Mouse (Mus musculus) intestine, embryonic 14.5 days (tissue): ENCODE data around the gene Cdr2l. TPM values are rescaled to one million over a fixed set of nuclear protein-coding genes. Genes with fewer than 3 reads are reported as not detected.

Source experiments
- ATAC-seq: fragments of 200-750 bp; cut with Nextera tagmentation; replicated peaks from 2 replicates; pipeline ENCODE4 v1.8.0; 2017; ENCODE audit warnings: low read depth, moderate number of reproducible peaks, moderate TSS enrichment, moderate library complexity; ENCODE audit not compliant: low FRiP score, low TSS enrichment
- DNase-seq: peaks from one replicate; pipeline ENCODE4 v3.0.0-alpha.2; 2018; ENCODE audit warnings: low spot score
- H3K27ac ChIP-seq: fragments of 300-500 bp; sonication (generic); 2 replicates; pipeline ENCODE4 v1.5.1; 2014; ENCODE audit warnings: low read depth, mild to moderate bottlenecking, control low read depth
- H3K27me3 ChIP-seq: fragments of 300-500 bp; sonication (generic); replicated peaks from 2 replicates; pipeline ENCODE4 v1.6.1; 2014; ENCODE audit warnings: low read length, control low read depth; ENCODE audit not compliant: control insufficient read depth, insufficient read depth
- H3K36me3 ChIP-seq: fragments of 300-500 bp; sonication (generic); 2 replicates; pipeline ENCODE4 v1.6.1; 2014; ENCODE audit warnings: low read length, control low read depth; ENCODE audit not compliant: control insufficient read depth, insufficient read depth
- H3K4me1 ChIP-seq: fragments of 300-500 bp; sonication (generic); replicated peaks from 2 replicates; pipeline ENCODE4 v1.6.1; 2014; ENCODE audit warnings: low read length, control low read depth, mixed read lengths; ENCODE audit not compliant: control insufficient read depth, insufficient read depth
- H3K4me2 ChIP-seq: fragments of 300-500 bp; sonication (generic); 2 replicates; pipeline ENCODE4 v1.6.1; 2014; ENCODE audit warnings: low read length
- H3K4me3 ChIP-seq: fragments of 300-500 bp; sonication (generic); 2 replicates; pipeline ENCODE4 v1.5.1; 2014; ENCODE audit warnings: low read depth, low read length, control low read depth, mixed read lengths
- H3K9ac ChIP-seq: fragments of 300-500 bp; sonication (generic); 2 replicates; pipeline ENCODE4 v1.6.1; 2014; ENCODE audit warnings: mild to moderate bottlenecking, low read length
- H3K9me3 ChIP-seq: fragments of 300-500 bp; sonication (generic); 2 replicates; pipeline ENCODE4 v1.6.1; 2016; ENCODE audit warnings: low read length, control low read depth; ENCODE audit not compliant: control insufficient read depth
- WGBS: fragments of 180-500 bp; shearing (Covaris S2); extraction: QIAGEN DNeasy Blood & Tissue Kit; methylation state at CpG from one replicate; pipeline ENCODE4 v1.1.7; 2014; 5-methylcytosine and 5-hydroxymethylcytosine counted together
- polyA plus RNA-seq: library from polyadenylated mRNA; unstranded; fragments of >200 nt; fragmentation: Nextera tagmentation; extraction: Ambion mirVana; gene quantifications from 2 replicates; pipeline ENCODE4 v1.2.1, GENCODE M21; 2014

Cdr2l gene
- polyA plus RNA-seq, 1 experiment from 2014 or later, result 10.6 TPM

GRCm38 (mm10) chr11:115344967-115345366 is 36.7 kb upstream of the Cdr2l start:
- ATAC-seq (no peak), DNase-seq (no peak)
- peaks cover 22% of the 10 kb centered on the region; the same call in 1 of the 2 replicates for H3K4me1 ChIP-seq

GRCm38 (mm10) chr11:115345515-115345914 is 36.2 kb upstream of the Cdr2l start:
- H3K27ac ChIP-seq, result no peak overlapping the region
- H3K4me1 ChIP-seq, result peaks cover 22% of the 10 kb centered on the region; the same call in 1 of the 2 replicates
- no peak overlapping the region for H3K4me3 ChIP-seq
- no peak overlapping the region for H3K4me2 ChIP-seq
- DNase-seq (no peak), ATAC-seq (no peak)
- peaks cover 5% of the 10 kb centered on the region; the same call in 1 of the 2 replicates for H3K27me3 ChIP-seq
- no peaks in the 10 kb centered on the region for H3K9me3 ChIP-seq
- H3K9ac ChIP-seq, result no peak overlapping the region
- 10% methylated on average over 7 of the region's 7 CpGs for WGBS
- no peaks in the 10 kb centered on the region for H3K36me3 ChIP-seq

More at GRCm38 (mm10) chr11:115344967-115345366, 36.7 kb upstream of the Cdr2l start:
- Histone ChIP-seq H3K9ac (no peak overlapping the region), H3K27ac (no peak overlapping the region), H3K36me3 (no peaks in the 10 kb centered on the region), H3K4me3 (no peak overlapping the region), H3K9me3 (no peaks in the 10 kb centered on the region), H3K27me3 (peaks cover 5% of the 10 kb centered on the region; the same call in 1 of the 2 replicates), H3K4me2 (no peak overlapping the region)
- WGBS, result 10% methylated on average over 12 of the region's 12 CpGs

- WGBS, result 42% methylated on average over 17 of the region's 17 CpGs
- H3K4me3 ChIP-seq, result no peak overlapping the region
- no peak overlapping the region for H3K27ac ChIP-seq
- ATAC-seq (0 out of 2 replicates have a peak, but pooled peaks have one; percentile 4), DNase-seq (no peak)
- H3K9me3 ChIP-seq, result no peaks in the 10 kb centered on the region
- peaks cover 5% of the 10 kb centered on the region; the same call in 1 of the 2 replicates for H3K27me3 ChIP-seq
- H3K36me3 ChIP-seq, result no peaks in the 10 kb centered on the region
- H3K4me2 ChIP-seq, result no peak overlapping the region
- H3K4me1 ChIP-seq, result peaks cover 22% of the 10 kb centered on the region; the same call in 1 of the 2 replicates
- no peak overlapping the region for H3K9ac ChIP-seq
Measured at GRCm38 (mm10) chr11:115348681-115349248, 33.0 kb upstream of the Cdr2l start.

- 18% methylated on average over 4 of the region's 4 CpGs for WGBS
- Histone ChIP-seq H3K27ac (no peak overlapping the region), H3K36me3 (no peaks in the 10 kb centered on the region), H3K9ac (no peak overlapping the region), H3K9me3 (no peaks in the 10 kb centered on the region), H3K4me1 (peaks cover 22% of the 10 kb centered on the region; the same call in 1 of the 2 replicates), H3K4me3 (no peak overlapping the region), H3K4me2 (no peak overlapping the region), H3K27me3 (no peaks in the 10 kb centered on the region)
- DNase-seq (no peak), ATAC-seq (no peak)
Measured at GRCm38 (mm10) chr11:115349976-115350375, 31.7 kb upstream of the Cdr2l start.

GRCm38 (mm10) chr11:115353375-115353774 is 28.3 kb upstream of the Cdr2l start:
- WGBS, result 89% methylated on average over 5 of the region's 5 CpGs
- no peak overlapping the region for H3K27ac ChIP-seq

GRCm38 (mm10) chr11:115354183-115354582 is 27.5 kb upstream of the Cdr2l start:
- 10% methylated on average over 8 of the region's 8 CpGs for WGBS
- peak; percentile 16; the same call in 1 of the 2 replicates for ATAC-seq

More at GRCm38 (mm10) chr11:115353375-115353774, 28.3 kb upstream of the Cdr2l start:
- H3K4me1 ChIP-seq, result peaks cover 7% of the 10 kb centered on the region; the same call in 1 of the 2 replicates
- ATAC-seq, result no peak
- H3K9ac ChIP-seq, result no peak overlapping the region
- no peaks in the 10 kb centered on the region for H3K36me3 ChIP-seq
- no peaks in the 10 kb centered on the region for H3K27me3 ChIP-seq
- H3K9me3 ChIP-seq, result no peaks in the 10 kb centered on the region
- H3K4me2 ChIP-seq, result no peak overlapping the region
- DNase-seq, result no peak
- H3K4me3 ChIP-seq, result no peak overlapping the region

GRCm38 (mm10) chr11:115358468-115358867 is 23.2 kb upstream of the Cdr2l start:
- WGBS, result 19% methylated on average over 5 of the region's 5 CpGs
- H3K9me3 ChIP-seq, result no peaks in the 10 kb centered on the region
- ATAC-seq (0 out of 2 replicates have a peak, but pooled peaks have one; percentile 21), DNase-seq (peak; percentile 90)
- no peak overlapping the region for H3K4me3 ChIP-seq
- H3K27me3 ChIP-seq, result no peaks in the 10 kb centered on the region
- no peak overlapping the region for H3K27ac ChIP-seq
- H3K4me1 ChIP-seq, result peaks cover 12% of the 10 kb centered on the region; the same call in 1 of the 2 replicates
- H3K9ac ChIP-seq, result no peak overlapping the region
- H3K36me3 ChIP-seq, result no peaks in the 10 kb centered on the region
- H3K4me2 ChIP-seq, result no peak overlapping the region

More at GRCm38 (mm10) chr11:115354183-115354582, 27.5 kb upstream of the Cdr2l start:
- H3K9me3 ChIP-seq, result no peaks in the 10 kb centered on the region
- no peaks in the 10 kb centered on the region for H3K27me3 ChIP-seq
- DNase-seq, result peak; percentile 88
- H3K27ac ChIP-seq, result no peak overlapping the region
- H3K36me3 ChIP-seq, result no peaks in the 10 kb centered on the region
- peaks cover 8% of the 10 kb centered on the region; the same call in 1 of the 2 replicates for H3K4me1 ChIP-seq
- H3K4me3 ChIP-seq, result no peak overlapping the region
- H3K9ac ChIP-seq, result no peak overlapping the region
- H3K4me2 ChIP-seq, result no peak overlapping the region

- H3K27ac ChIP-seq, result peak overlapping the region; percentile 51; the same call in 1 of the 2 replicates
- no peak for DNase-seq
- no peaks in the 10 kb centered on the region for H3K27me3 ChIP-seq
- H3K4me2 ChIP-seq, result no peak overlapping the region
- no peak overlapping the region for H3K4me3 ChIP-seq
- no peak overlapping the region for H3K9ac ChIP-seq
- H3K4me1 ChIP-seq, result peaks cover 12% of the 10 kb centered on the region; the same call in 1 of the 2 replicates
- no peaks in the 10 kb centered on the region for H3K9me3 ChIP-seq
- peak; percentile 34; the same call in 1 of the 2 replicates for ATAC-seq
- no peaks in the 10 kb centered on the region for H3K36me3 ChIP-seq
- 47% methylated on average over 3 of the region's 3 CpGs for WGBS
Measured at GRCm38 (mm10) chr11:115359293-115359692, 22.4 kb upstream of the Cdr2l start.
